Mouse (Mus musculus): ENCODE measurements around the gene Mkln1.

GRCm38 (mm10) chr6:31455376-31455775 lies 56.8 kb downstream of the Mkln1 start:
- TF ChIP-seq CTCF (IDR thresholded peaks at IDR 0.05; ENCODE audit: borderline replicate concordance, insufficient read depth, low read length) (no peak), POLR2A (IDR thresholded peaks at IDR 0.05; ENCODE audit: low read depth, low read length) (no peak)

Data from embryonic fibroblast, embryonic 13.5 days (primary cell).